Mouse (Mus musculus) embryonic fibroblast, embryonic 13.5 days (primary cell): ENCODE measurements around the gene Jmjd6.

Experiments used
- CTCF ChIP-seq: IDR thresholded peaks from 2 replicates; pipeline ENCODE4 v1.5.1; 2011; ENCODE audit warnings: mild to moderate bottlenecking, control low read depth, low read length, moderate library complexity, borderline replicate concordance; ENCODE audit not compliant: insufficient read depth
- POLR2A ChIP-seq: IDR thresholded peaks from 2 replicates; pipeline ENCODE4 v1.6.1; 2011; ENCODE audit warnings: low read depth, mild to moderate bottlenecking, control low read depth, low read length, moderate library complexity

- TF ChIP-seq CTCF (no peak), POLR2A (no peak)
Measured at GRCm38 (mm10) chr11:116884061-116884460, 40.8 kb upstream of the Jmjd6 start.
